Mouse (Mus musculus) ovary, postnatal 10 days (tissue): Measurements from ENCODE around the gene Henmt1.

Experiments used
- DNase-seq: peaks from one replicate; pipeline ENCODE4 v3.0.0; 2022; ENCODE audit warnings: low spot score

The Henmt1 gene

GRCm38 (mm10) chr3:108940001-108940633, 444 bp downstream of the Henmt1 start, which contains the start of gene Gm9857:
Gene Gm9857 (minus strand): TSS chr3:108940445.
- no peak for DNase-seq

GRCm38 (mm10) chr3:108940996-108941395, 1.3 kb downstream of the Henmt1 start:
- DNase-seq: no peak

GRCm38 (mm10) chr3:108957976-108958375, 18.3 kb downstream of the Henmt1 start:
- no peak for DNase-seq

- DNase-seq: no peak
Observed at GRCm38 (mm10) chr3:108959680-108960295, 20.1 kb downstream of the Henmt1 start.

GRCm38 (mm10) chr3:108961226-108961625, 21.6 kb downstream of the Henmt1 start:
- no peak for DNase-seq

GRCm38 (mm10) chr3:108961655-108962054, 22.0 kb downstream of the Henmt1 start:
- DNase-seq: no peak

- DNase-seq: no peak
Observed at GRCm38 (mm10) chr3:108963278-108963677, 23.6 kb downstream of the Henmt1 start.

GRCm38 (mm10) chr3:108963776-108964175, 24.1 kb downstream of the Henmt1 start:
- DNase-seq: no peak

GRCm38 (mm10) chr3:108964361-108965044, 24.8 kb downstream of the Henmt1 start:
- no peak for DNase-seq

GRCm38 (mm10) chr3:108966051-108966450, 26.4 kb downstream of the Henmt1 start:
- DNase-seq: no peak

- DNase-seq: no peak
Observed at GRCm38 (mm10) chr3:108973980-108974660, 34.4 kb downstream of the Henmt1 start.

GRCm38 (mm10) chr3:108974920-108975485, 35.3 kb downstream of the Henmt1 start:
- no peak for DNase-seq

- no peak for DNase-seq
Observed at GRCm38 (mm10) chr3:108977340-108978030, 37.8 kb downstream of the Henmt1 start.

- no peak for DNase-seq
Observed at GRCm38 (mm10) chr3:108981946-108982345, 42.3 kb downstream of the Henmt1 start.

GRCm38 (mm10) chr3:108983989-108984388, 44.3 kb downstream of the Henmt1 start:
- DNase-seq: no peak

GRCm38 (mm10) chr3:108986534-108986933, 46.9 kb downstream of the Henmt1 start:
- DNase-seq: no peak

- DNase-seq: no peak
Observed at GRCm38 (mm10) chr3:108987009-108987659, 47.5 kb downstream of the Henmt1 start.

GRCm38 (mm10) chr3:108989971-108990548, 50.4 kb downstream of the Henmt1 start:
- no peak for DNase-seq

- no peak for DNase-seq
Observed at GRCm38 (mm10) chr3:108994477-108994876, 54.8 kb downstream of the Henmt1 start.

- DNase-seq: no peak
Observed at GRCm38 (mm10) chr3:108995379-108995778, 55.7 kb downstream of the Henmt1 start.

GRCm38 (mm10) chr3:108997284-108997683, 57.6 kb downstream of the Henmt1 start:
- DNase-seq: no peak
